Mouse (Mus musculus): ENCODE measurements around the gene Hbq1b.

DNA sequence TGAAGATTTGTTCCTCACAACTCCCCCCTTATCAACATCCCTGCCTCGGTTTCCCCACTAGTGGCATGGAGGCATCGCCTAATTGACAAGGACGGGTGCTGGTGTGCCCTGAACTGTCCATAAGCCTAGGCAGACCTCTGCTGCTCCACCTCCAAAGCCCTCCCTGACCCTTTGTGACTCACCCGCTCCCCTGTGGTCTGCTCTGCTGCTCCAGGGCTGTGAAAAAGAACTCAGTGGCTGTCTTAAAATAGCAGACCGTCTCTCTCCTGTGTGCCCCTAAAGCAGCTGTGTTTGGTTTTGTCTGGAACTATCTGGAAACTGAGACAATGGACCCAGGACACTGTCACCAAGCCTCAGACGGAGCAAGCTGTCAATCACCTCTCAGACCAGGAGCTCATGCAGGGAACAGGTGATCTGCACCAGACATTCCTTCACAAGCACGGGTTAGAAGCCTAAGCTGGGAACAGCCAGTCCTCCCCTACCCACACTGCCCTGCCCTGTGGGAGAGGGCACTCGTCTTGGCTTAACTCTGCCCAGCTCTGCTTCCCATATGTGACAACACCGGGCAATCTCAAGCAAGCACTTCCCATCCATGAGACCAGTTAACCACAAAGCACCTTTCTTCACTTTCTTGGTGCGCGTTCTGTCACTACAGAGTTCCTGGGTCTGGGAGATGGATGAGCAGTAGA, 33.9 kb downstream of the Hbq1b start:
- TF ChIP-seq CTCF (IDR thresholded peaks at IDR 0.05; ENCODE audit: control insufficient read depth, insufficient read depth, insufficient read length) = no peak
- TF ChIP-seq USF1 (IDR thresholded peaks at IDR 0.05; ENCODE audit: low read depth) = no peak
- TF ChIP-seq MAX (IDR thresholded peaks at IDR 0.05) = no peak
- peak; percentile 40 for TF ChIP-seq MYOD1 (IDR thresholded peaks at IDR 0.05; ENCODE audit: control insufficient read depth, insufficient read length, low read depth)
